Mouse (Mus musculus) limb, embryonic 11.5 days (tissue): ENCODE results near the gene Tex261. TPM values are rescaled to one million over a fixed set of nuclear protein-coding genes. Genes with fewer than 3 reads are reported as not detected.

Experiments used
- ATAC-seq: fragments of 200-750 bp; cut with Nextera tagmentation; 2 replicates; pipeline ENCODE4 v1.8.0; 2017; ENCODE audit warnings: low read depth; ENCODE audit not compliant: insufficient number of reproducible peaks, low FRiP score, low TSS enrichment
- DNase-seq: peaks from one replicate; pipeline ENCODE4 v3.0.0-alpha.2; 2015; ENCODE audit warnings: low spot score
- H3K27ac ChIP-seq: fragments of 300-500 bp; sonication (generic); replicated peaks from 2 replicates; pipeline ENCODE4 v1.5.1; 2014; ENCODE audit warnings: low read depth, mild to moderate bottlenecking, low read length
- H3K27me3 ChIP-seq: fragments of 300-500 bp; sonication (generic); 2 replicates; pipeline ENCODE4 v1.6.1; 2014; ENCODE audit warnings: mild to moderate bottlenecking, low read length, mixed read lengths; ENCODE audit not compliant: control insufficient read depth, insufficient read depth
- H3K36me3 ChIP-seq: fragments of 300-500 bp; sonication (generic); 2 replicates; pipeline ENCODE4 v1.6.1; 2014; ENCODE audit warnings: mild to moderate bottlenecking, low read length, moderate library complexity, mixed read lengths; ENCODE audit not compliant: control insufficient read depth, insufficient read depth
- H3K4me1 ChIP-seq: fragments of 300-500 bp; sonication (generic); 2 replicates; pipeline ENCODE4 v1.6.1; 2014; ENCODE audit warnings: low read length, mixed read lengths; ENCODE audit not compliant: control insufficient read depth, insufficient read depth
- H3K4me2 ChIP-seq: fragments of 300-500 bp; sonication (generic); 2 replicates; pipeline ENCODE4 v1.6.1; 2014; ENCODE audit warnings: low read depth, mild to moderate bottlenecking, moderate library complexity; ENCODE audit not compliant: severe bottlenecking
- H3K4me3 ChIP-seq: fragments of 300-500 bp; sonication (generic); 2 replicates; pipeline ENCODE4 v1.5.1; 2014; ENCODE audit warnings: low read depth, low read length
- H3K9ac ChIP-seq: fragments of 300-500 bp; sonication (generic); 2 replicates; pipeline ENCODE4 v1.6.1; 2014; ENCODE audit warnings: mild to moderate bottlenecking, low read length
- H3K9me3 ChIP-seq: fragments of 300-500 bp; sonication (generic); 2 replicates; pipeline ENCODE4 v1.6.1; 2016; ENCODE audit warnings: low read length; ENCODE audit not compliant: control insufficient read depth
- WGBS: fragments of 180-500 bp; shearing (Covaris S2); extraction: QIAGEN DNeasy Blood & Tissue Kit; methylation state at CpG from one replicate; pipeline ENCODE4 v1.1.7; 2014; 5-methylcytosine and 5-hydroxymethylcytosine counted together
- polyA plus RNA-seq: library from polyadenylated mRNA; unstranded; fragments of >200 nt; fragmentation: Nextera tagmentation; extraction: Ambion mirVana; gene quantifications from 2 replicates; pipeline ENCODE4 v1.2.1, GENCODE M21; 2014

Tex261 gene
- polyA plus RNA-seq, 1 experiment from 2014 or later, result 62.2 TPM

DNA sequence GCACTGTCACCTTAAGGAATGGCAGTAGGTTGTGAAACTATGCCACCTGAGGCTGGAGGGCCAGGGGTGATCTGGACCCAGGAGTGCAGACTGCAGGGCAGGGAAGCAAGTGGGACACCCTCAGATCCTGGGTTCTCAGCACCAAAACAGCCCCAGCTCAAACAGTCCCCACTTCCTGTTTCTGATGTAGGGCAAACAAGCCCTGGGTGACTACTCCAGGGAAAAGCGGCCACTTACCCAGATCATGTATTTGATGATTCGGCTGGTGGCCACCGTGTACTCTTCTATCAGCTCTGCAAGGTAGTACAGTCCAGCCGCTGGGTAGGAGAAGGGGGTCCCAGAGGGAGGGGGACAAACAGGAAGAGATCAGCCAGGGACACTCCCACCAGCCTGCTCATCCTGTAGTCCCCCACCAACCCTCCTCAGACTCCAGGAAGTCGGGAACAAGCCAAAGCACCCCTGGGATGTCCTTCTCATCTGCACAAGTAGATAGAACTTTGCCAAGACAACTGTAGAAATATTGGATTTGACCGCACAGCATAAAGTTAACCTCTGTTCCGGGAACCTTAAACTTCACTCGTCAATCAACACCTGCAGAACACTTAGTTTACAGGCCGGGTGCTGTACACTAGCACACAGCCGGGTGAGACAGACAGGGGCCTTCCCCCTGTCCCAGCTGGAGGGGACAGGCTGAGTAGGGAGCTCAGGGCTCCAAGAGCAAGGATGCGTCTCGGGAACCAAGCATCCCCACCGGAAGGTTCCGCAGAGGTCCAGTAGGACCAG is 641 bp downstream of the Tex261 start:
- peaks cover 9% of the 10 kb centered on the region for H3K4me1 ChIP-seq
- DNase-seq (peak; percentile 33), ATAC-seq (peak; percentile 27; the same call in 1 of the 2 replicates)
- no peaks in the 10 kb centered on the region for H3K27me3 ChIP-seq
- peak overlapping the region; percentile 72 for H3K9ac ChIP-seq
- no peaks in the 10 kb centered on the region; the same call in 1 of the 2 replicates for H3K36me3 ChIP-seq
- WGBS, result 2% methylated on average over 14 of the region's 14 CpGs
- no peaks in the 10 kb centered on the region for H3K9me3 ChIP-seq
- H3K27ac ChIP-seq, result 0 out of 2 replicates have a peak overlapping the region, but pooled peaks have one; percentile 42
- peak overlapping the region; percentile 67 for H3K4me3 ChIP-seq
- H3K4me2 ChIP-seq, result peak overlapping the region; percentile 86

DNA sequence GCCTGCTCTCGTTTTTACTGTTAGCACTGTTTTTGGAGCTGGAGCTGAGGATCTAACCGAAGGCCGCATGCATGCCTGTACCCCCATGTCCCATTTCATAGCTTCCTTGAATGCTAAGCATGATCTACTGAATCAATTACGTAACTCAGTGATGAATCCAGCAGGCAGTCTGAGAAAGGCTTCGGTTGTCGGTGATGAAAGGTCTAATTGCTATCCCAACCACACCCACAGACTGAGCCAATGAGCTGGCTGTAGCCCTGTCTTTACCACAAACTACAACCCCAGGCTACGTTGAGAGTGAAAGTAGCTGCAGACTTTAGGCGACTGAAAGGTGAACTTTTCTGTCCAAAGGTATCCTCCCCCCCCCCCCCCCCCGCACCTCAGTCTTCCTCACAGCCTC is 1.5 kb downstream of the Tex261 start:
- Histone ChIP-seq H3K27me3 (no peaks in the 10 kb centered on the region), H3K4me1 (peaks cover 9% of the 10 kb centered on the region), H3K36me3 (no peaks in the 10 kb centered on the region; the same call in 1 of the 2 replicates), H3K4me2 (peak overlapping the region; percentile 86; the same call in 1 of the 2 replicates), H3K4me3 (no peak overlapping the region), H3K9me3 (no peaks in the 10 kb centered on the region), H3K9ac (peak overlapping the region; percentile 72; the same call in 1 of the 2 replicates), H3K27ac (no peak overlapping the region)
- 63% methylated on average over 9 of the region's 9 CpGs for WGBS
- no peak for DNase-seq
- ATAC-seq, result no peak

DNA sequence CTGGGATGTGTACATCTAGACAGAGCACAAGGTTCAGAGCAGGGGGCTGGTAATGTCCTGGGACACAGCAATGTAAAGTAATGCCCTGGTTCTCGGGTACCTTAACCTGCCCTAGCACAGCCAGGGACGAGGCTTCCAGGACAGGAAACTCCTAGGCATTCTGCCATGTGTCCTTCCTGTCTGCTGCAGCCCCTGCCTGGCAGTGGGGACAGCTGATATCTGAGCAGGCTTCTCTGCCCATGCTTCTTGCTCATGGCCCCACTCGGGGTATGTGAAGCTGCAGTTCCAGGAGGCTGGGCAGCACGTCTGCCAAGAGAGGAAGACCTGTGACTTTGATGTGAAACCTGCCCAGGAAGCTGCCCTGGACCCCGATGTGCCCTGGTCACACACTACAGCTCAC is 7.1 kb downstream of the Tex261 start:
- Histone ChIP-seq H3K9ac (no peak overlapping the region), H3K4me3 (no peak overlapping the region), H3K4me1 (no peaks in the 10 kb centered on the region), H3K27ac (no peak overlapping the region), H3K36me3 (peaks cover 2% of the 10 kb centered on the region; the same call in 1 of the 2 replicates), H3K4me2 (no peak overlapping the region), H3K27me3 (peaks cover 6% of the 10 kb centered on the region), H3K9me3 (no peaks in the 10 kb centered on the region)
- ATAC-seq (no peak), DNase-seq (no peak)
- WGBS, result 88% methylated on average over 5 of the region's 5 CpGs

DNA sequence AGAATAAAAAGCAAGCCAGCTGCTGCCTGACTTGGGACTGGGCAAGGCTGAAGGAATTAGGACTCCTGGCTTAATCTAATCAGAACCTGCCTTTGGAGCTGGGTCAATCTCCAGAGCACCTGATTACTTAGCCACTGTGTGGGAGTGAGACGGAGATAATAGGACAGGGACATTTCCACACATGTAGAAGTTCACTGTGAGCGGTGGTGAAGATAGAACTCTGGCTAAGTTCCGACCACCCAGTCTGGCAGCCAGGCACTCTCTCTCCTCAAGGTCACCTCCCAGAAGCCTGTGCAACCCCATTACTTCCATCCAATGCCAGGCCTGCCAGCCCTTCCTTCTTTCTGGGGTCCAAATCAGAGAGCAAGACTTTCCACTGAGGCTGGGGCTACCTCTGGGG is 8.6 kb downstream of the Tex261 start:
- DNase-seq (no peak), ATAC-seq (no peak)
- H3K27ac ChIP-seq, result no peak overlapping the region
- WGBS, result 84% methylated on average over 3 of the region's 3 CpGs
- H3K9me3 ChIP-seq, result no peaks in the 10 kb centered on the region
- H3K36me3 ChIP-seq, result peaks cover 2% of the 10 kb centered on the region; the same call in 1 of the 2 replicates
- H3K9ac ChIP-seq, result no peak overlapping the region
- H3K4me3 ChIP-seq, result no peak overlapping the region
- peaks cover 21% of the 10 kb centered on the region for H3K27me3 ChIP-seq
- no peak overlapping the region for H3K4me2 ChIP-seq
- peaks cover 6% of the 10 kb centered on the region; the same call in 1 of the 2 replicates for H3K4me1 ChIP-seq

DNA sequence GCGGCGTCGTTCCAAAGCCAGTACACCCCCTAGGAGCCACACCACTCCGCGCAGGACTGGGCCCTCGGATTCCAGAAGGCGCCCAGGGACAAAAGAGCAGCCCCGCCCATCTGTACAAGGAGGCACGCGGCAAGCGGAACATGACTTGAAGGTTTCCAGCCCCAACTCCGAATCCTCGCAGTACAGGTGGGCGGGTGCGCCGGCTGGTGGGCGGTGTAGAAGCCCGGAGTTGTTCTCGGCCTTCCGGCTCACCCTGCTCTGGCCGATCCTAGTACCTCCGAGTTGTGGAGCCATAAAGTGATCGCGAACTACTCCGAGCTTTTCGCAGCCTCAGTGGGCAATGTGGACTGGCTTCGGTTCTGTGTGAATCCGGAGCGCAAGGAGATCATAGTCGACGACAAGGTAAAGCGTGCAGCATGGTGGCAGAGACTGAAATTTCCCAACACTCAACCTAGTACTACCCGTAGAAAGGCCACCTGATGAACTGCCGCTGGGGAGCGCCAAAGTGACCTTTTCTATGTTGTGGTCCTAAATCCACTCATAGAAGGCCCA is 12.7 kb downstream of the Tex261 start:
- Histone ChIP-seq H3K4me2 (peak overlapping the region; percentile 32), H3K27me3 (peaks cover 51% of the 10 kb centered on the region), H3K9me3 (no peaks in the 10 kb centered on the region), H3K4me3 (peak overlapping the region; percentile 5), H3K27ac (no peak overlapping the region), H3K4me1 (peaks cover 8% of the 10 kb centered on the region; the same call in 1 of the 2 replicates), H3K36me3 (no peaks in the 10 kb centered on the region), H3K9ac (no peak overlapping the region)
- DNase-seq, result peak; percentile 65
- ATAC-seq, result peak; percentile 64
- WGBS, result 0% methylated on average over 35 of the region's 35 CpGs

DNA sequence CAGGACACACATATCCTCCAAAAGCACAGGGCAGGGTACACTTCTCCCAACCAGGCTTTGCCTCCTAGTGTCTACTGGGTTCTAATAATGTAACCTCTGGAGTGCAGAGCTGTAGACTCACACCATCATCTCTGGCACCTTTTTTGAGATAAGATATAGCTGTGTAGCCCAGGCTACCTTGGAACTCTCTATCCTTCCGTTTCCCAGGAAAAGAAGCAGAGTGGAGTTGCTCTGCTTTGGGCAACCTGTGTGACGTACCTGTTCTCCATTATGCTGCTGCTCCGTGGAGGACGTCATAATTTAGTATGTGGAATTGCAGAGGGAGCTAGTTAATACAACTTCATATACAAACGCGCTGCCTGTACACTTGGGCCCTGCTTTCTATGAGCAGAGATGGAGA is 13.3 kb downstream of the Tex261 start, which contains the start of gene Ankrd53:
TSS of gene Ankrd53 (plus strand) at position 301 of the 400 bp plus-strand sequence.
- H3K27ac ChIP-seq, result no peak within 1 kb of the TSS
- WGBS, result 23% methylated on average over 6 of the region's 6 CpGs
- no peak for DNase-seq
- no peak within 1 kb of the TSS for H3K9ac ChIP-seq
- no peaks in the 10 kb centered on the region for H3K9me3 ChIP-seq
- no peaks in the 10 kb centered on the region for H3K36me3 ChIP-seq
- H3K4me1 ChIP-seq, result peaks cover 9% of the 10 kb centered on the region; the same call in 1 of the 2 replicates
- peak within 1 kb of the TSS; percentile 32 for H3K4me2 ChIP-seq
- peak within 1 kb of the TSS; percentile 5 for H3K4me3 ChIP-seq
- peaks cover 57% of the 10 kb centered on the region for H3K27me3 ChIP-seq
- ATAC-seq, result no peak

DNA sequence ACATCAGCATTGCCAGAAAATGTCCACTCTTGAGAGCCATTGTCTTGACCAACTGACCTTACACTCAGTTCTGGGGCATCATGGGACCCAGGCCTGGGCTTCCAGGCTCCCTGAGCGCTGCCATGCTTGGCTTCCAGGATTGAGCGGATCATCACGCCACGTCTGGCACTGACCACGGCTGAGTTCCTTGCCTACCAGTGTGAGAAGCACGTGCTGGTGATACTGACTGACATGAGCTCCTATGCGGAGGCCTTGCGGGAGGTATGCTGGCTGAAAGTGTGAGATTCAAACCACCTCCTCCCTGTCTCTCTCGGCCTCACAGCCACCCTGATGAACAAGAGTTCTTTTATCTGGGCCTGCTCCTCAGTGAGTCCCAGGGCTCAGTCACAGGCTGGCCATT is 19.6 kb downstream of the Tex261 start:
- Histone ChIP-seq H3K4me3 (no peak overlapping the region), H3K36me3 (no peaks in the 10 kb centered on the region), H3K27ac (no peak overlapping the region), H3K9me3 (no peaks in the 10 kb centered on the region), H3K4me1 (0 out of 2 replicates have a peak, but pooled peaks cover 2% of the 10 kb centered on the region), H3K4me2 (no peak overlapping the region), H3K9ac (no peak overlapping the region), H3K27me3 (peaks cover 36% of the 10 kb centered on the region)
- WGBS, result 67% methylated on average over 9 of the region's 9 CpGs
- no peak for DNase-seq
- no peak for ATAC-seq

DNA sequence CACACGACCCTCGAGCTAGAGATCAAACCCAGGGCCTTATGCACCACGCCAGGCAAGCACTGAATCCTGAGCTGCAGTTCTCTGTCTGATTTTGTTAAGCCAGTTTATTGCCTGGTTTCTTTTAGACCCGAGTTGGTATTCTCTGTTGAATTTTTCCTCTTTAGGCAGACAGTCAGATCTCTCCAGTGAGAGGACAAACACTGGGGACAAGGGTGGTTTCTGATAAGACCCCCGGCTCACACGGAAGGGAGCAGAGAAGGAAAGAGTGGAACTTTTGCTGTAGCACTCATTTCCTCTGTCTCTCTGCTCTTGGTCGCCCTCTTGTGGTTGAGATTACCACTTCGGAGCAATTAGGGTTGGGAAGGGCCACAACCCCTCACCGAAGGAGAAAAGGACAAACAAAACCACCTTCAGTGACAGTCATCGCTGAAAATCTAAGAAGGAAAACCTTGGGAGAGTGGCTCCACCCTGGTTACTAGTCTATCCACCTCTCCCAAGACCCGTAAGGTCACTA is 25.4 kb downstream of the Tex261 start:
- Histone ChIP-seq H3K4me1 (peaks cover 5% of the 10 kb centered on the region; the same call in 1 of the 2 replicates), H3K9ac (no peak overlapping the region), H3K36me3 (no peaks in the 10 kb centered on the region), H3K4me2 (peak overlapping the region; percentile 24; the same call in 1 of the 2 replicates), H3K4me3 (no peak overlapping the region), H3K27ac (no peak overlapping the region), H3K9me3 (no peaks in the 10 kb centered on the region), H3K27me3 (no peaks in the 10 kb centered on the region)
- WGBS, result 10% methylated on average over 11 of the region's 11 CpGs
- no peak for ATAC-seq
- DNase-seq, result peak; percentile 87
